Mouse (Mus musculus) ES-E14 (cell line): ENCODE data around the gene Ddx6.

Experiments
- CHD2 ChIP-seq: IDR thresholded peaks from 2 replicates; pipeline ENCODE4 v1.6.1; 2014; ENCODE audit warnings: mild to moderate bottlenecking, low read depth, low read length, inconsistent platforms
- HCFC1 ChIP-seq: IDR thresholded peaks from 2 replicates; pipeline ENCODE4 v1.6.1; 2012; ENCODE audit warnings: low read length, inconsistent platforms, borderline replicate concordance; ENCODE audit not compliant: insufficient read depth
- MAFK ChIP-seq: IDR thresholded peaks from 2 replicates; pipeline ENCODE4 v1.6.1; 2014; ENCODE audit warnings: mild to moderate bottlenecking, low read depth, low read length, inconsistent platforms; ENCODE audit not compliant: insufficient read depth
- ZC3H11A ChIP-seq: IDR thresholded peaks from 2 replicates; pipeline ENCODE4 v1.6.1; 2012; ENCODE audit warnings: low read depth, mild to moderate bottlenecking, inconsistent platforms, low read length, borderline replicate concordance
- ZNF384 ChIP-seq: IDR thresholded peaks from 2 replicates; pipeline ENCODE4 v1.6.1; 2012; ENCODE audit warnings: low read depth, low read length, inconsistent platforms

- TF ChIP-seq MAFK = no peak
- no peak for TF ChIP-seq HCFC1
- no peak for TF ChIP-seq ZNF384
- TF ChIP-seq ZC3H11A = no peak
- TF ChIP-seq CHD2 = no peak
Observed at GRCm38 (mm10) chr9:44604290-44604778, 358 bp upstream of the Ddx6 start.
